Mouse (Mus musculus) liver, adult (tissue): ENCODE measurements around the gene Plxnb2.

Source experiments
- GATA4 ChIP-seq: IDR thresholded peaks from 2 replicates; pipeline ENCODE4 v1.6.1; 2014; ENCODE audit warnings: mild to moderate bottlenecking, low read length; ENCODE audit not compliant: insufficient replicate concordance

Plxnb2 gene

DNA sequence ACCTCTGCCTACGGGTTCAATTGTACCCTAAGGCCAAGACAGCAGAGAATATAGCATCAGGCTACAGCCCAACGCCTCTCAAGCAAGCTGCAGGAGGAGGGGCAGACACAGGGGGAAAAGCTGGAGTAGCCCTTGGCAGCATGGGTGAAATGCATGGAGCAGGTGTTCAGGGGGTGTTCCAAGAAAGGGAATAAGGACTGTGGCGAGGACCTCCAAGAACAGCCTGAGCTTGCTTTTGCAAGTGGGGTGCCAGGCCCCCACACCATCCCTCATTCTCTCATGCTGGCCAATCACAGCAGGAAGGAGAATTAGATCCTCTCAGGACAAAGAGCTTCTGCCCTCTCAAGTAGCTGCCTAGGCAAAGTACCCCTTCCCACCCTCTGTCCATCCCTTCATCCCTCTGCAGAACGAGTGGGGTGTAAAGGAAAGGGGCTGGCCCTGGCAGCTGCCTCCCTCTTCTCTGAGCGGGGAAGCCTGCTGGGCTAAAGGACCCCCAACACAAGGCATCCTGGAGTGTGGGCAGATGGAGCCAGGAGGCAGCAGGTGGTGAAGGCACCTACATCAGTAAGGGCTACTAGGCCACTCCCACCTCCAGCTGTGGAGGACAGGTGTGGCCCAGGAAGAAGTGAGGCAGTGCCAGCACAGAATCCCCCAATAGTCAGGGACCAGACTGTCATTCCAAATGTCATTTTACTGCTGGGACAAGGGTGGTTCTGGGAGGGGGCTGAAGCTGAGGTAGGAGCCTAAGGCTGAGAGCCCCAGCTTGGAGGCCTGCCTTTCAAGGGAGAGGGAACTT is 3.8 kb upstream of the Plxnb2 start:
- no peak for TF ChIP-seq GATA4

DNA sequence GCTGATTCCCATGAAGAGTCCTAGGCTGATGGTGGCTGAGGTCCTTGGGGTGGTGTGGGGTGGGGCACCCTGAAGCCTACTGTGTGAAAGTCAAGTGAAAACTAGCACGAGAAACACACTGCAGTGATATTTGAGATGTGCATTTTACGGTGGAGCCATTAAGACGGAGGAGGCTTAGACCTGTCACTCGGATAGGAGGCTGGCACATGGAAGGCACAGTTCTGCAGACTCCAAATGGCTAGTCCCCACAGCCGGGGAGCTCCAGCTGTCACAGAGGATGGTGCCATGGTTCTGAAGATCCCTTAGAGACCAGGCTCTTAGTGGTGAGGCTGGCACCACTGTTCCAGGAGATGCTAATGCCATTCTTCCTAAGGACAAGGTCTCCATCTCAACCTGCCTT is 2.3 kb upstream of the Plxnb2 start:
- TF ChIP-seq GATA4 = no peak

DNA sequence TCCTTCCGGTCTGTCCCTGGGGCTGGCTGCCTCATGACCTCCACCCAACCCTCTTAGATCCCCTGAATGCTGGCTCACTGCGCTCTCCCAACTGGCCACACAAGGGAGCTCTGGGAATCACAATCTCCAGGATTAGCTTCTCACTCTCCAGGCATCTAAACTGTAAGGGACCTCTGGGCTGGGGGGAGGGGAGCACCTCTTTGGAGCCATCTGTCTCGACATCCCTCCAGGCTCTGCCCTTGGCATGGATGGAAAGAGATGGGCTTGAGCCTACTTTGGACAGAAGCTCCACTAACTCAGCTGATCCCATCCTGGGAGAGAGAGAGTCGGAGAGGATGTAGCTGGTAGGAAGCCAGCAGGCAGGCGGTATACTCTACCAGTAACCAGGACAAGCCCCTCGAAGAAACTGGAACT is 1.7 kb upstream of the Plxnb2 start:
- no peak for TF ChIP-seq GATA4

DNA sequence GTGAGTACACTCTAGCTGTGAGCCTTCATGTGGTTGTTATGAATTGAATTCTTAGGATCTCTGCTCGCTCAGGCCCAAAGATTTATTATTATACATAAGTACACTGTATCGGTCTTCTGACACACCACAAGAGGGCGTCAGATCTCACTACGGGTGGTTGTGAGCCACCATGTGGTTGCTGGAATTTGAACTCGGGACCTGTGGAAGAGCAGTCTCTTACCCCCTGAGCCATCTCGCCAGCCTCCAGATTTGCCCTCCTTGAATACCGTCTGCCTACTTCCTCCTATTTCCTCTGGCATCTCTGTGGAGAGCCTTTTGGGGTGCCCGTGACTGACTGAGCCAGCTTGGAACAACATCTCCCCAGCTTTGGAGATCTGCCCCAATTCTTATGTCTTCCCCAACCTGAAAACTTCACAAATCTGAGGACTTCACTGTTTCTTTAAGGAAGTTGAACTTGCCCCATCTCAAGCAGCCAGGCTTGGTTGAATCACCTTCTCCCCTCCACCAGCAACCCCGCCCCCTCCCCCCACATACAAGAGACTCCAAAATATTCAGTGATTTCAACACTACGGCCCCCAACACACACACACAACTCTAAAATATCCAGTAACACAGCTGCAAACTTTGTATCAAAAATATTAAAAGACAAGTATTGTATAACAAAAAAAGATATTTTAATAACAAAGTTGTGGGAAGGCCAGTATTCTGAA is 1.1 kb upstream of the Plxnb2 start:
- no peak for TF ChIP-seq GATA4

DNA sequence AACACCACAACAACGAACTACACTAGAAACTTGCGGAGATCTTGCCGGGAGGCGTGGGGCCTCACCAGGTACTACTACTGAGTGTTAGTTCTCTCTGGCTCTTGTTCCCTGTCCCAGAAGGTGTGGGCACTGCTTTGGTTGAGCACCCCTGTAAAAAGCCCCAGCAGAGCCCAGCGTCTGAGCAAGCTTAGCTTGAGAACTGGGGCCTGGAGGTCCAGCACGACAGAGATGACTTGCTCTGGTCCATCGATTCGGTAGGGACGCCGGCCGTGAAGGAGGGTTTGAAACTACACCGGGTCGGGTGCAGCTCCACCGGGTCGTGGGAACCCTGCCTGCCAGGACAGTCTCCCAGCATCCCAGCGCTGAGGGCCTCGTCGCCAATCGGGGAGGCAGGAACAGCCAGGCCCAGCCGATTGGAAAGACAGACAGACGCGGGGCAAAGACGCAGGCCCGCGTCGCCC is 477 bp downstream of the Plxnb2 start:
- TF ChIP-seq GATA4 = no peak

DNA sequence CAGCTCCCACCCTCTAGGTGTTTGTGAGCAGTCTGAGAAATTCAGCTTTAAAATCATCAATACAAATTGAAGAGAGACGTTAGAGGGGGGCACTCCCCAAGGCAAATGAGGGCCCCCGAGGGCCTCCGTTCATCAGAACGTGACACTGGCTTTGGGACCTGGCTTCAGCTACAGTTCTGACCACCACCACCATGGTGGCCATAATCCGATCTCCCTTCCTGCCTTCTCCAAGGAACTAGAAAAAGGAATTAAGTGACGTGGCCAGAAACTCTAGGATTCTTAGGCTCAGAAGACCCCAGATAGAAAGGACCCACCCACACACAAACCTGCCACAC is 991 bp downstream of the Plxnb2 start:
- TF ChIP-seq GATA4 = no peak

DNA sequence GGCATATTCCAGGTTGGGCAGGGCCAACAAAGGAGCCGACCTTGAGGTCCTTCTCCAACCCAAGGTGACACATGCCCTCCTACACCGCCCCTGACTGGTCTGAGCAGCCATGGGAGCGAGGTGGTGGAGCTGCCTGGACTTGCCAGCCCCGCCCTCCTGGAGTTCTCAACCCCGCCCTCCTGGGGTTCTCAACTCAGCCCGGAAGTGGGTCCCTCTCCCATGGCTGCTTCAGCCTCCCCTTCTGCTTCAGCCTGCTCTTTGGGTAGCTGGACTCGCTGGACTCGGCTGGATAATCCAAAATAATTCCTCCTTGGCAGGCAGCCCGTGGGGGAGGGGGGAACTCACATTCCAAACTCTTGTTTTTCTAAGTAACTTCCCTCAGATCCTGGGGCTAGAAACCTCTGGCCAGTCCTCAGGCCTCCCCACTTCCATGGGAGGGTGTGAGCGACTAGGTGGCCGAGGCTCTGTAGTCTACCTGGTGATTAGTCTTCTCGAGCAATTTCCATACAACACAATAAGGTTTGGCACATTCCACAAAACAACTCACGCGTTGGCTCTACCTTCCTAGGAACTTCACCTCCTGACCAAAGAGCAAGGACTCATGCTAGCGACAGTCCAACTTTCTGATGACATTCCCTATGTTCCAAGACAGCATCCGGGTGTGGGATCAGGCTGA is 1.5 kb downstream of the Plxnb2 start:
- TF ChIP-seq GATA4 = no peak

DNA sequence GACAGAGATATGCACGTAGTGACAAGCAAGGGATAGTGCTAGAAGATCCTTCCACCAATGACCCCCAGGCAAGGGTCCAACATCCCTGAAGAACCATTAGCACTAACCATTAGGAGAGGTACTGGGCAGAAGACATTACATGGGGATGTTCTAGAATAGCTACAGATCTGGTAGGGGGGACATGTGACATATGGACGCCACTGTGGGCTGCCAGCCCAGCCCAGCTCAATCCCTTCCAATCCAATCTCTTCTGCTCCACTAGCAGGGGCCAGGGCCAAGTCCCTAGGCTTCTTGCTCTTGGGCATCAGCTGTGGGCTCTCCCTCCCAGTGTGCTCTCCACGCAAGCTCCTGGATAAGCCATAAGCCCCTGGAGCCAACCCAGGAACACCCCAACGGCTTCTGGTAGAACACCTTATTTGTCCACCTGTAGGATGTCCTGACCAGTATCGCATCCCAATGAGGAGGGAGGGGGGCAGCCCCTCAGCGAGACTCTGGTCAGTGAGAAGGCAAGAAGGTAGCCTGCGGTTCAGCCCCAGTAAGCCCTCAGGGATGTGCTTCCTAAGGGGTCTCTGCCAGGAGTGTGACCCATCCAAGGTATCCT is 2.2 kb downstream of the Plxnb2 start:
- no peak for TF ChIP-seq GATA4

DNA sequence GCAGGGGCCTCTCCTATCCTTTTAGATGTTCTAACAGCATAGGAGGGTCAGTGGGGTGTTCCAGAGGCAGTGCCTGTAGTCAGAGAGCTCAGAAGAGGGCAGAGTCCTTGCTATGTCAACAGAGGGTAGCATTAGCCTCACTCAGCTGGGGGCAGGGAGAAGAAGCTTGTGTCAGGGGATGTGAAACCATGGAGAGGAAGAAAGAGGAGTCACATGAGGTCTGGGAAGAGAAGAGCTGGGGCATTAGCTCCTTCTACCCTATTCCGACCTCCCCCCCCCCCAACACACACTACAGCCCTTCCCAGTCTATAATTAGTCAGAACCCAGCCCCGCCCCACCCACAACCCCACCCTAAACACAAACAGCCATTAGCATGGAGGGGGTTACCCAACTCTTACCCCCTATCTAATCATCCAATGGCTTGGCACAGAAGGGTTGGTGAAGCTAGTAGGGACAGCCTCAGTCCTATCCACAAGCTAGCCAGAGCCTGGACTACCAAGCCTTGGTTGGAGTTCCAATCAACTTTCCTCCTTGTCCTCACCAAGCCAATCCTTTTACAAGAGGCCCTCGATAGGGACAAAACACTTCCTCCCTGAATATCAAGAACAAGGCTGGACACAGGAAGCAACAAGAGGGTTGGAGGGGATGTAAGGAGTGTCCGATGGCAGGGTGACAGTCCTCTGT is 2.9 kb downstream of the Plxnb2 start:
- TF ChIP-seq GATA4 = peak; percentile 15; the same call in 1 of the 2 replicates

DNA sequence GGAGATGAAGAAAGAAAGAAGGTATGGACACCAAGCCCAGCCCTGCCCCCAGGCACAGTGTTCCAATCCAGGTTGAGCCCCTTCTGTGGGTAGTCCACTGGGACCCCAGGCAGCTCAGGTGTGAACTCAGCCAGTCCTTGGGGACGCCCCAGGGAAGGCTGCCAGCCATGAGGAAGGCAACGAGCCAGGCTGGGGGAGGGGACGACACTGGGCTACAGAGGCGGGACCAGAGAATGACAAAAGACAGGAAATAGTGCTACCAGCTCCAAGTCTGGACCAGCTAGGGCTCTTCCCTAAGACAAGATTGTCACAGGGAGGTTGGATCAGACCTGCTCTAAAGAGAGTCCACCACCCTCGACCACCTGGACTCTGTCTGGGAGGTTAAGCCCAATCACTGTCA is 3.5 kb downstream of the Plxnb2 start:
- no peak for TF ChIP-seq GATA4

DNA sequence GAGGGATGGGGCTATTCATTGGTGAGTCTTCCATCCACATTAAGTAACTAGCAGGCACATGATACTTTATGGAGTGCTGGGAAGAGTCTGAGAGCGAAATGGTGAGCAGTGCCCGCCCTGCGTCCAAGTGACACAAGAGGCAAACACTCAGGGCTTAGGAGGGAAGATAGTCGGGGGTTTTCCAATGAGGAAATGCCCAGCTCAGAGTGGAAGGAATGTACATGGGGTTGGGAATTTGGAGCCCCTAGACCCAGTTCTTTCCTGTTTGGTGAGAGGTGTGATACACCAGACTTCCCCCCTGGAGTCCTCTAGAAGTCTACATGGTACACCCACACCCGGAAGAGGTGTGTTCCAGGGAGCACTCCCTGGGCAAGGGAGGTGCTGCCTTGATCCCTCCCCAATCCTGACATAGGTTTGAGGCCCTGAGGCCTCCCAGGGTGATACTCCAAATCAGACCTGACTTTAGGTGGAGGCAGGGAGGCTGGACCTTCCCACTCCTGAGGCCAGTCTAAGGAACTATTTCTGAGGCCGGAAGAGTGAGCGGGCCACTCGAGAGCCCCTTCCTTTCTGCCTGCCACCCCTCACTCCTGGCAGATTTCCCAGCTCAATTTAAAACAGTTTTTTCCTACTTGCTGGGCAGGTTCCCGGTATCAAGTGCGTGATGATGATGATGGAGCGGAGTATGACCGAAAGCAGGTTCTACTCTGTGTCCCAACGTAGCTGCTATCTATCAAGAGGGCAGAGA is 5.0 kb downstream of the Plxnb2 start:
- no peak for TF ChIP-seq GATA4

DNA sequence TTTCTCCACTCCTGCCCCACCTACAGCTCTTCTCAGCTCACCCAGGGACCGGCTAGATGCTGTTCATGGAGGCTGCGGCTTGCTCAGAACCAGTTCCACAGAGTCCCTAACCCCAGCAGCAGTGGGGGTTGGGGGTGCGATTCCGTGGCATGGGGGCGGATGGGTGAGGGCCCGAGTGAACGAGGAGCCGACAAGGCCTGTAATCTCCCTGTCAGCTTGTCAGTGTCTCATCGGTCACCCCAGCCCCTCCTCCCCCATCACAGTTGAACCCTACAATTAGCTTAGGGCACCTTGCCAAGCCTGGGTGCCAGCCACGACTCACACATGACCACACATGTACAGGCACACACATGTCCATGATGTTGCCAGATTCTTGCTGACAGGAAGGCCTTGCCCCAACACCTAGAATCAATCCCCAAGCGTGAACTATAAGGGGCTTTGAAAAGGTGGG is 5.7 kb downstream of the Plxnb2 start:
- TF ChIP-seq GATA4 = no peak

DNA sequence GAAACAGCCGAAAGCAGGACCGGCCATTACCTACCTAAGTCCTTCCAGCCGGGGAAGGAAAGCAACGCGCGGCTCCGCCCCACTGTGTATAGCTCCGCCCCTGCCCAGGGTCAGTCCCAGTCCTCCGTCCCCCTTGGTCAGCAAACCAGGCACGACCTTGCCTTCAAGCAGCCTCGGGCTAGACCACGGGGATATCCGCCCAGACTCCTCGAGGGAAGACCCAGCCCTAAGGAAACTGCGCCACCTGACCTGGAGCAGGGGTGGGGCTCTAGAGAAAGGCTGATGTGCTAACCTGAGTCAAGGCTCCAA is 6.7 kb downstream of the Plxnb2 start:
- TF ChIP-seq GATA4 = no peak

DNA sequence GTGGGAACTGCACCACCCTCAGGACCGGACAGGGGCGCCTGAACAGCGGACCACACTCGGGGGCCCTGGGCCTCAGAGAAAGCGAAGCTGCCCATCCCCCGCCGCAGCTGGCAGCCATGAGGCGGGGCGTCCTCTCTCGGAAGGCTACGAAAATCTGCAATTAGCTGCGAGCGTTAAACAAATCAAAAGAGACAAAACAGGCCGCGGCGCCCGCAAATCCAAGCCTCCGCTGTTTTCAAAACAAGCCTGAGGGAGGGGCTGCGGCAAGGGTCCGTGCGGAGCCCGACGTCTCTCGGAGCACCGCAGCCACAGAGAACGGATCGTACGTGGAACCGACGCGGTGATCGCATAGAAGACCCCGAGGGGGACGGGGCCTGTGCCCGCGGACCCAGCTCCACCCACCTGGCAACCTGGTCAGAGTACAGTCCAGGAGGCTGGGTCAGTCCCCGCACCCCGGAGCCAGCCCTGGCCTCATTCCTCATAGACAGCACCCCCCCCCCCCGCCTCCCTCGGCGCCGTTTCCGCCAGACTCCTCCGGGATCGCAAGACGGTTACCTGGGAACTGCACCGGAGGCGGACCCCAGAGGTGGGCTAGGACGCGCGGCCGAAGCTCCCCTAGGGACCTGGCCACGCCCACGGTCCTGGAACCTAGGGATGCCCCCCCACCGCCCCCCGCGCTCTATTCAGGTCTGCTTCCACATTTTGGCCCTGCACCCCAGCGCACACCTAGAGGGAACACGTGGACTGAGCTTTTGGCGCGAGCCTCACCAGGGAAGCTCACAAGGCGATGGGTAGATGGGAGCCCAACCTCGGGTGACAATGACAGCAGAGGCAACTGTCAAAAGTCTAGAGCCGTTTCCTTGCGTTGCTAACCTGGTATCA is 7.3 kb downstream of the Plxnb2 start:
- no peak for TF ChIP-seq GATA4
